Mouse (Mus musculus) right cerebral cortex, postnatal 10 days (tissue): ENCODE results near the gene Mthfd2l.

Experiments
- DNase-seq, 2 experiments: peaks; one replicate each; pipeline ENCODE4 v3.0.0; 2021; ENCODE audit warnings: low spot score in 2 of 2

Mthfd2l gene

GRCm38 (mm10) chr5:91048397-91048796, 117.5 kb downstream of the Mthfd2l start:
- no peak for DNase-seq
